Mouse (Mus musculus) lung, postnatal 25 days (tissue): ENCODE results near the gene Mfsd6l.

Experiments
- DNase-seq: peaks from one replicate; pipeline ENCODE4 v3.0.0; 2022; ENCODE audit warnings: low spot score

Gene Mfsd6l

DNA sequence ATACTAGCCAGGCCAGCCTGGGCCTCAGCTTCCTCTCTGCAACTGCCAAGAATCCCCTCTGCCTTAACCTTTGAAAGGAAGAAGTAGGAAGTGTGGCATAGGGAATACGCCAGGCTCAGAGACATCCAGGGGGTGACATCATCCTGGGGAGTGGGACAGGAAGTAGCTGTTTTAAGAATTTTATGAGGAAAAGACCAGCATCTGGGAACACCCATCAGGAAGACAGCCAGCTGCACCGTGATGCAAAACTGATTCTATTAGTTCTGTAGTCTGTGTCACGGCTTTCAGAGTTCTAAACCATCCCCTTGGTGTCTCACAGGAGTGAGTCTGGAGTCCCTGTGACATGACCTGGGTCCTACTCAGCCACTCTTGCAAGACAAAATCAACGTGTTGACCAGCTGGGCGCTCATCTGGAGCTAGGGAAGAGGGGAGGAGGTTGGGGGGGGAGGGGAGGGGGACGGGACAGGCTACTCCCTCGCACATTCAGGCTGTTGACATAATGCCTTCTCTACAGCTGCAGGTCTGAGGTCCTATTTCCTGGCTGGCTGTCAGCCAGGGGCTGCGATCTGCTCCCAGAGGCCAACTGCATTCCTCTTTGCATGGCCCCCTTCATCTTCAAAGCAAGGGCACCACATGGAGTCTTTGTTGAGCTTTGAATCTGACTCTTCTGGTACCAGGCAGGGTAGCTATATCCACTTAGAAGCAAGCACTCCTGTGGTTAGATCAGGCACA, 46.4 kb downstream of the Mfsd6l start:
- DNase-seq = no peak

DNA sequence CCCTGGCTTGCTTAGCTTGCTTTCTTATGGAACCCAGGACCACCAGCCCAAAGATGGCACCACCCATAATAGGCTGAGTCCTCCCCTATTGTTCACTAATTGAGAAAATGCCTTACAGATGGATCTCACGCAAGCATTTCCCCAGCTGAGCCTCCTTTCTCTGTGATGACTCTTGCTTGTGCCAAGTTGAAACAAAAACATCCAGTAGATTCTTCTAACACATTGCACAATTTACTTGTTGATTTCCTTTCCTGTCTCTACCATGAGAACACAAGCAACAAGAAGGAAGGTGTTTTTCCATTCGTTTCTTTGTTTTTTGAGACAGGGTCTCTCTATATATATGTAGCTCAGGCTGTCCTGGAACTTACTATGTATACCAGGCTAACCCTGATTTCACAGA, 51.1 kb downstream of the Mfsd6l start:
- no peak for DNase-seq
